Mouse (Mus musculus) hindbrain, embryonic 10.5 days (tissue): ENCODE data around the gene Urm1. TPM values are rescaled to one million over a fixed set of nuclear protein-coding genes. Genes with fewer than 3 reads are reported as not detected.

ENCODE experiments used
- DNase-seq: peaks from one replicate; pipeline ENCODE4 v3.0.0-alpha.2; 2017; ENCODE audit warnings: low spot score
- H3K27ac ChIP-seq: fragments of 300-500 bp; sonication (generic); 2 replicates; pipeline ENCODE4 v1.5.1; 2016; ENCODE audit warnings: mild to moderate bottlenecking, moderate library complexity
- H3K27me3 ChIP-seq: fragments of 300-500 bp; sonication (generic); 2 replicates; pipeline ENCODE4 v1.6.1; 2016; ENCODE audit warnings: mild to moderate bottlenecking; ENCODE audit not compliant: poor library complexity, insufficient read depth, severe bottlenecking
- H3K36me3 ChIP-seq: fragments of 300-500 bp; sonication (generic); 2 replicates; pipeline ENCODE4 v1.6.1; 2016; ENCODE audit warnings: mild to moderate bottlenecking, moderate library complexity
- H3K4me1 ChIP-seq: fragments of 300-500 bp; sonication (generic); replicated peaks from 2 replicates; pipeline ENCODE4 v1.6.1; 2016; ENCODE audit warnings: mild to moderate bottlenecking
- H3K4me3 ChIP-seq: fragments of 300-500 bp; sonication (generic); 2 replicates; pipeline ENCODE4 v1.5.1; 2016; ENCODE audit warnings: mild to moderate bottlenecking, moderate library complexity
- H3K9me3 ChIP-seq: fragments of 300-500 bp; sonication (generic); 2 replicates; pipeline ENCODE4 v1.6.1; 2016; ENCODE audit warnings: mild to moderate bottlenecking, moderate library complexity
- WGBS: fragments of 180-500 bp; shearing (Covaris S2); methylation state at CpG from one replicate; pipeline ENCODE4 v1.1.7; 2016; 5-methylcytosine and 5-hydroxymethylcytosine counted together
- polyA plus RNA-seq: library from polyadenylated mRNA; unstranded; fragments of >200 nt; fragmentation: Nextera tagmentation; extraction: Ambion mirVana; gene quantifications from 2 replicates; pipeline ENCODE4 v1.2.1, GENCODE M21; 2016

Gene Urm1
- polyA plus RNA-seq, 1 experiment from 2014 or later, result 23.8 TPM

GRCm38 (mm10) chr2:29843231-29844105 is 23.6 kb downstream of the Urm1 start:
- Histone ChIP-seq H3K36me3 (peaks cover 55% of the 10 kb centered on the region), H3K27ac (peak overlapping the region; percentile 100), H3K4me1 (peaks cover 95% of the 10 kb centered on the region), H3K4me3 (peak overlapping the region; percentile 91), H3K27me3 (peaks cover 55% of the 10 kb centered on the region), H3K9me3 (no peaks in the 10 kb centered on the region)
- peak; percentile 79 for DNase-seq
- 35% methylated on average over 9 of the region's 9 CpGs for WGBS

DNA sequence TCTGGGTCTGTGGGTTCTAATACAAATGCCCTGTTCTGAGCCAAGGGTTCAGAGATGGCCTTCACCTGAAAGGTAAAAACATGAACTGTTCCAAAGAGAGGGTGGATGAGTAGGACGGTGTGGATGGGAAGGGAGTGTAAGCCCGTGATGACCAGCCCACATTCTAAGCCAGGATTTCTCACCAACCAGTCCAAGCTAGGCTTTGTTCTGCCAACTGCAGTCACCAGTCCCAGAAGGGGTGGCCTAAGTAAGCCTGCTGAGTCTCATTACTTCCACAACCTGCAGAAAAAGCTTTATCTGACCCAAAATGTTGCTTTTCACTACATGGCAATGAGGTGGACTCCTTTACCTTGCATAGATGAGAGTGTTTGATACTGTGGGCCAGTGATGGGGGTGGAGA is 24.2 kb downstream of the Urm1 start:
- no peaks in the 10 kb centered on the region for H3K9me3 ChIP-seq
- peak overlapping the region; percentile 100 for H3K27ac ChIP-seq
- H3K4me3 ChIP-seq, result peak overlapping the region; percentile 91
- no peak for DNase-seq
- WGBS, result 31% methylated on average over 2 of the region's 2 CpGs
- peaks cover 95% of the 10 kb centered on the region for H3K4me1 ChIP-seq
- H3K27me3 ChIP-seq, result peaks cover 55% of the 10 kb centered on the region
- peaks cover 55% of the 10 kb centered on the region for H3K36me3 ChIP-seq

GRCm38 (mm10) chr2:29844661-29845060 is 24.8 kb downstream of the Urm1 start:
- peaks cover 55% of the 10 kb centered on the region for H3K36me3 ChIP-seq
- H3K9me3 ChIP-seq, result no peaks in the 10 kb centered on the region
- peak overlapping the region; percentile 100 for H3K27ac ChIP-seq
- 7% methylated on average over 3 of the region's 3 CpGs for WGBS
- peaks cover 95% of the 10 kb centered on the region for H3K4me1 ChIP-seq
- H3K4me3 ChIP-seq, result peak overlapping the region; percentile 91
- peaks cover 55% of the 10 kb centered on the region for H3K27me3 ChIP-seq
- peak; percentile 19 for DNase-seq

- Histone ChIP-seq H3K27ac (peak overlapping the region; percentile 100), H3K27me3 (peaks cover 55% of the 10 kb centered on the region), H3K36me3 (peaks cover 51% of the 10 kb centered on the region), H3K4me1 (peaks cover 95% of the 10 kb centered on the region), H3K9me3 (no peaks in the 10 kb centered on the region), H3K4me3 (peak overlapping the region; percentile 91)
- WGBS, result 4% methylated on average over 25 of the region's 25 CpGs
- DNase-seq, result no peak
Measured at GRCm38 (mm10) chr2:29845636-29846035, 25.8 kb downstream of the Urm1 start.

- peaks cover 95% of the 10 kb centered on the region for H3K4me1 ChIP-seq
- peak overlapping the region; percentile 91 for H3K4me3 ChIP-seq
- WGBS, result 2% methylated on average over 47 of the region's 47 CpGs
- peak; percentile 88 for DNase-seq
- H3K36me3 ChIP-seq, result peaks cover 46% of the 10 kb centered on the region
- H3K27me3 ChIP-seq, result peaks cover 55% of the 10 kb centered on the region
- peak overlapping the region; percentile 100 for H3K27ac ChIP-seq
- H3K9me3 ChIP-seq, result no peaks in the 10 kb centered on the region
Measured at GRCm38 (mm10) chr2:29846061-29846853, 26.4 kb downstream of the Urm1 start.

DNA sequence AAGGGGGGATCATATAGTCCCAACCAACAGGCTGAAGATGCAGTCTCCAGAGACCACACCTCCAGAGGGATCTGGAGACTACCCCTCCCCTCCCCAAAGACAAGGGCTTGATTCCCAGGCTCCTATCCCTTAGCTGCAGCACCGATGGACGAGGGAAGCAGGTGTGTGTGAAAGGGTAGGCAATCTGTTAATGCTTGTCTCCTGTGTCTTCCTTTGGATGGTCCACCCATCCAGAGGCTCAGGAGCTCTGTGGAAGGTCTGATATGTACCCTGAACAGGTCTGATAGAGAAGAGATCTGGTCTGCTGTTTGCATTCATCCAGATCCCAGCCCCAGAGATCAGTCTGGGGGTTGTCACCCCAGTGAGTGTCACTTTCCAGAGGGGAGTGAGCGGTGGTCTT is 27.0 kb downstream of the Urm1 start:
- Histone ChIP-seq H3K27ac (peak overlapping the region; percentile 100), H3K4me1 (peaks cover 97% of the 10 kb centered on the region), H3K27me3 (peaks cover 55% of the 10 kb centered on the region), H3K9me3 (no peaks in the 10 kb centered on the region), H3K36me3 (peaks cover 39% of the 10 kb centered on the region), H3K4me3 (peak overlapping the region; percentile 91)
- peak; percentile 49 for DNase-seq
- WGBS, result 26% methylated on average over 3 of the region's 3 CpGs

GRCm38 (mm10) chr2:29849041-29849440 is 29.2 kb downstream of the Urm1 start:
- Histone ChIP-seq H3K27me3 (peaks cover 48% of the 10 kb centered on the region), H3K4me3 (no peak overlapping the region), H3K9me3 (no peaks in the 10 kb centered on the region), H3K27ac (peak overlapping the region; percentile 100), H3K4me1 (peaks cover 97% of the 10 kb centered on the region), H3K36me3 (peaks cover 18% of the 10 kb centered on the region)
- 45% methylated on average over 8 of the region's 8 CpGs for WGBS
- DNase-seq, result no peak

DNA sequence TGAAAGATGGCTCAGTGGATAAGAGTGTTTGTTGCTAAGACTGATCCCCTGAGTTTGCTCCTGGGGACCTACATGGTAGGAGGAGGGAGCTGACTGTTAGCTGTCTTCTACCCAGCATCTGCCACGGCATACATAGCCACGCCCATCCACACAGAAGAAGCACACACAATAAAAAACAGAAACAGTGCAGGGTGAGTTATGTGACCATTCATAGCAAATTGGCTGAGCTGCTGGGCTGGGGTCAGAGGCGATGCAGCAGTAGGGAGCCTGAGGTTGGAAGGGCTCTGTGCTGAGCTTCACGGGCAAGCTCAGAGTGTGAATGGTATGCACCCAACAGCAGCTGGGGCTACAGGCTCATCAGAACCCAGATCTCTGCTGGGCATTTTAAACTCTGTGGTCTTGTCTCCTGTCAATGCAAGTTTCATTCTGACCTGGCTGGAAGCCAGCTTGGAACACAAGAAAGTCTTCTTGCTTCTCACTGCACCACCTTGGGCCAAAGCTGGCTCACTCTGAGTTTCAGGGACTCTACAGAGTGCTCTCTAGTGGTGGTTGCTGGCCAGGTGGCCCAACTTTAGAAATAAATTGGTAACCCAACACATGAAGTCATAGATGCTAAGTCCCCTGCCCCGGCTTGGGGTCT is 30.1 kb downstream of the Urm1 start:
- Histone ChIP-seq H3K4me3 (peak overlapping the region; percentile 21), H3K36me3 (peaks cover 9% of the 10 kb centered on the region; the same call in 1 of the 2 replicates), H3K9me3 (no peaks in the 10 kb centered on the region), H3K4me1 (peaks cover 99% of the 10 kb centered on the region), H3K27me3 (peaks cover 39% of the 10 kb centered on the region), H3K27ac (peak overlapping the region; percentile 100)
- peak; percentile 40 for DNase-seq
- WGBS, result 40% methylated on average over 5 of the region's 5 CpGs

- 24% methylated on average over 4 of the region's 4 CpGs for WGBS
- peaks cover 10% of the 10 kb centered on the region; the same call in 1 of the 2 replicates for H3K27me3 ChIP-seq
- DNase-seq, result peak; percentile 79
Measured at GRCm38 (mm10) chr2:29852957-29853485, 33.1 kb downstream of the Urm1 start.

DNA sequence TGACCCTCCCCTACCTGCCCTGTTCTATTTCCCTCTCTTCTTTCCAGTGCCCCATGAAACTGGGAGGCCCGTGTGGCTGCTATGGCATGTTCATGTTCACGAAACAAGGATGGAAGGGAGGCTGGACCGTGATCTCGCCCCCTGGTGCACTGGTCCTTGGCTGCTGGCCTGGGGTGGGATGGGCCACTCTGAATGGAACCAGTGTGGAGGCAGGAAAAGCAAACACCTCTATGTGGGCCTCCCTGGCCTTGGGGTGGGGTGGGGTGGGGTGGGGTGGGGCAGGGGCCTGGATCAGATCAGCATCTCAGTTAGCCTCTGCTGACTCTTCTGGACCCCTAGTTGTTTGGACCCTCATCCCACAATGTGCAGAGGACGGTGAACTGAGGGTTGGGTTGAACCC is 33.9 kb downstream of the Urm1 start:
- peaks cover 100% of the 10 kb centered on the region for H3K4me1 ChIP-seq
- H3K36me3 ChIP-seq, result no peaks in the 10 kb centered on the region
- no peak for DNase-seq
- H3K27me3 ChIP-seq, result peaks cover 12% of the 10 kb centered on the region; the same call in 1 of the 2 replicates
- H3K4me3 ChIP-seq, result peak overlapping the region; percentile 31
- 40% methylated on average over 5 of the region's 5 CpGs for WGBS
- H3K9me3 ChIP-seq, result no peaks in the 10 kb centered on the region
- peak overlapping the region; percentile 100 for H3K27ac ChIP-seq

More at GRCm38 (mm10) chr2:29852957-29853485, 33.1 kb downstream of the Urm1 start:
- peak overlapping the region; percentile 100 for H3K27ac ChIP-seq
- peaks cover 100% of the 10 kb centered on the region for H3K4me1 ChIP-seq
- H3K9me3 ChIP-seq, result no peaks in the 10 kb centered on the region
- H3K4me3 ChIP-seq, result peak overlapping the region; percentile 31; the same call in 1 of the 2 replicates
- H3K36me3 ChIP-seq, result no peaks in the 10 kb centered on the region

GRCm38 (mm10) chr2:29855585-29856210 is 35.8 kb downstream of the Urm1 start:
- peaks cover 12% of the 10 kb centered on the region; the same call in 1 of the 2 replicates for H3K27me3 ChIP-seq
- H3K27ac ChIP-seq, result peak overlapping the region; percentile 100
- no peaks in the 10 kb centered on the region for H3K36me3 ChIP-seq
- peak; percentile 63 for DNase-seq
- peaks cover 86% of the 10 kb centered on the region for H3K4me1 ChIP-seq
- peak overlapping the region; percentile 33 for H3K4me3 ChIP-seq
- H3K9me3 ChIP-seq, result no peaks in the 10 kb centered on the region
- 45% methylated on average over 10 of the region's 10 CpGs for WGBS
